Mouse (Mus musculus): Measurements from ENCODE around the gene Ptgds. TPM values are rescaled to one million over a fixed set of nuclear protein-coding genes. Genes with fewer than 3 reads are reported as not detected.

The Ptgds gene
- total RNA-seq (2015; ENCODE audit: low replicate concordance) (not detected in 2 replicates), total RNA-seq (2017; ENCODE audit: low replicate concordance) (not detected in 2 replicates)

DNA sequence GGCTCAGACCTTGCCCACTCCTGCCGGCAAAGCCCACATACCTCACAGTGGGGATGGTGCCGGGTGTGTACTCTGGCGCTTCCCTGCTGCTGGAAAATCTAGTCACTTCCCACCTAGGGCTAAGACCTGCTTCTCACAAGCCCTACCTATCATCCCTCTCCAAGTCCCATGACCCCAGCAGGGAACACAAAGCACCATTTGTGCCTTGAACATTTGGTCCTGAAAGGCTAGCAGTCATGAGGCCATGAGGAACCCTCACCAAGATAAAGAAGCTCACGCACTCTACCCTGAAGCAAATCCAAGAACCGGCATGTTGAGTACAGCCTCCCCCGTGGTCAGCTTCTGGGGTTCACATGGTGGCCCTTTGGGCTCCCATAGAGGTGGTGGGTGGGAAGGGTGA, at the start of gene Ptgds:
Gene Ptgds, minus strand, starts transcription at position 78 of the 400 bp plus-strand sequence.
- no peak for ATAC-seq (replicated peaks; ENCODE audit: low FRiP score, poor library complexity, severe bottlenecking)

DNA sequence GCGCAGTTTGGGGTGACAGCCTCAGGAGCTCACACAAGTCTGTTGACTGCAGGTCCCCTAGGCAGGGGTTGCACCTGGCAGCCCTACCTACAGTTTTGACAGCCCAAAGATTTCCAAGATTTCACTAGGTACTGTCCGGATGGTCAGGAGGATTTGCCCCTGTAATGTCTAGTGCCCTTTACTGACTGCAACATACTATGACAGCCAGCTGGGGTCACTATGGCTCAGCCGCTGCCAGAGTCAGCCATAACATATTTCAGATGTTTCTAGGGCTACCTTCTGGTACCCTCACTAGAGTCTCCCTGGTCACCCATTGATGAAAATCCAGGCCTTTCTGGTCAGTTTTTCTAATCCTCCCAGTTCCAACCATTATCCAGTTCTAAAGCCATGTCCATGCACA, 40.1 kb upstream of the Ptgds start:
- ATAC-seq (replicated peaks; ENCODE audit: low FRiP score, poor library complexity, severe bottlenecking): no peak

DNA sequence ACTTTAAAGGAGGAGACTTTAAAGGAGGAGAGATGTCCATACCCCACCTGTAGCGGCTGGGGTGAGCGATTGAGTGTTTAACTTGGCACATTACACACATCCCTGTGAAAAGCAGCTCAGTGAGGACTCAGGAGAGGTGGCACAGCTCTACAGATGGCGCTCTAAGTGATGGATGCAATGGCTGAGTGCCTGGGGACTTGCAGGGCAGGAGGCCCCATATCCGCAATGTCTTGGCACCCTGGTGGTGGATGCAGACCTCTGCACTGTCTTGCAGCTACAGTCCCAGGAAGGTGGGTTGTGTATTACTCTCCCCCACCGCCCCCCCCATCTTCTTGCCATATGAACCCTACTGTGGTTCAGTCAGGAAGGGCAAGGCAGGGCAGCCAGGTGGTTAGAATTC, 37.1 kb upstream of the Ptgds start:
- no peak for ATAC-seq (replicated peaks; ENCODE audit: low FRiP score, poor library complexity, severe bottlenecking)

DNA sequence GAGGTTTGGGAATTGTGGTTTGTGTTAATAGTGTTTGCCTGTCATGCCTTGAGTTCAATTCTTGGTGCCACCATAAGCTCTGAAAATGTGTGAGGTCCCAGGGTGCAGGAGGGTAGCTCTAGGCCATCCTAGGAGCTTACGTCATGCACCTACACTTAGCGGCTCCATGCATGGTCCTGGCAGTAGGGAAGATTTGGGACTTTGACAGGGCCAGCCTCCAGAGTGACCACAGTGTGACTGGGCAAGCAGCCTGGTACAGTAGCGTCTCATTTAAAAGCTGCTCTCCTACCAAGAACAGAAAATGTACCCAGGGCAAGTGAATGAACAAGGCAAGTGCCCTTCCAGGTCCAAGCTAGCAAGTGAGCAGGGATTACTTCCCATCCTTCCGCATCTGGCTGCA, 36.0 kb upstream of the Ptgds start:
- ATAC-seq (replicated peaks; ENCODE audit: low FRiP score, poor library complexity, severe bottlenecking): no peak

DNA sequence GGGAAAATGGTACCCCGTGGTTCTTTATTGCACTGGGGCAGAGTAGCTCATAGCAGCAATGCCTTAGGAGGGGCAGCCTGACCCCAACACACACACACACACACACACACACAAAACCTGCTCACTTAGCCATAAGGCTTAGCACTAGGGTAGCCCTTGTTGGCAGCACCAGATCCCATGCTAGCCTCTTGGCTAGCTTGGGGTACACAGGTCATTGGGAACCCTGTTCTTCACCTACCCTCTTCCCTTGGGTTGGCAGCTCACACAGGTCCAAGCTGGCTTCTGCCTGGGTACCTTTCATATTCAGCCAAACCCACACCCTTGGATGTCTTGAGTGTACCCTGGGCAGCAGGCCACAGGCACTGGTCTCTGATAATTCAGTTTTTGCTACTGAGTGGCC, 35.2 kb upstream of the Ptgds start:
- no peak for ATAC-seq (replicated peaks; ENCODE audit: low FRiP score, poor library complexity, severe bottlenecking)

DNA sequence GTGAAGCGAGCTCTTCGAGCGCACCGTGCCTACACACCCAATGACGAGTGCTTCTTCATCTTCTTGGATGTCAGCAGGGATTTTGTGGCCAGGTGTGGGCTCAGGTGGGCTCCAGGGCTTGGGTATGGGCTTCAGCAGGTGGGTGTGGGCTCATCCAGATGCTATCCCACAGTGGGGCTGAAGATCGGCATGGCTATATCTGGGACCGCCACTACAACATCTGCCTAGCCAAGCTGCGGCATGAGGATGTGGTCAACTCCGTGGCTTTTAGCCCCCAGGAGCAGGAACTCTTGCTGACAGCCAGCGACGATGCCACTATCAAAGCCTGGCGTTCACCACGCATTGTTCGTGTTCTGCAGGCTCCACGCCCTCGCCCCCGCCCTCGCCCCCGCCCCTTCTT, 34.7 kb upstream of the Ptgds start:
- no peak for ATAC-seq (replicated peaks; ENCODE audit: low FRiP score, poor library complexity, severe bottlenecking)

DNA sequence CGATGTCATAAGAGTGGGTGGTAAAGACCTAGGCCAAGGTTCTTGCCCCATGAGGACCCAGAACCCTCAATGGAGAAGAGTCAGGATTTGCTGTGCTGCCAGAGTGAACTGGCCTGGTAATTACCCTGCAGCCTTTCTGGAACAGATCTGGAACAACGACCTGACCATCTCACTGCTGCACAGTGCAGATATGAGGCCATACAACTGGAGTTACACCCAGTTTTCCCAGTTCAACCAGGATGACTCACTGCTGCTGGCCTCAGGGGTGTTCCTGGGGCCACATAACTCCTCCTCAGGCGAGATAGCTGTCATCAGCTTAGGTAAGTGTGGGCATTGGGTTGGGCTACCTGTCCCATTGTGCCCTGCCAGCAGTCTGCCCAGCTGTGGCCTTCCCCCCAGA, 32.9 kb upstream of the Ptgds start:
- ATAC-seq (replicated peaks; ENCODE audit: low FRiP score, poor library complexity, severe bottlenecking): no peak

DNA sequence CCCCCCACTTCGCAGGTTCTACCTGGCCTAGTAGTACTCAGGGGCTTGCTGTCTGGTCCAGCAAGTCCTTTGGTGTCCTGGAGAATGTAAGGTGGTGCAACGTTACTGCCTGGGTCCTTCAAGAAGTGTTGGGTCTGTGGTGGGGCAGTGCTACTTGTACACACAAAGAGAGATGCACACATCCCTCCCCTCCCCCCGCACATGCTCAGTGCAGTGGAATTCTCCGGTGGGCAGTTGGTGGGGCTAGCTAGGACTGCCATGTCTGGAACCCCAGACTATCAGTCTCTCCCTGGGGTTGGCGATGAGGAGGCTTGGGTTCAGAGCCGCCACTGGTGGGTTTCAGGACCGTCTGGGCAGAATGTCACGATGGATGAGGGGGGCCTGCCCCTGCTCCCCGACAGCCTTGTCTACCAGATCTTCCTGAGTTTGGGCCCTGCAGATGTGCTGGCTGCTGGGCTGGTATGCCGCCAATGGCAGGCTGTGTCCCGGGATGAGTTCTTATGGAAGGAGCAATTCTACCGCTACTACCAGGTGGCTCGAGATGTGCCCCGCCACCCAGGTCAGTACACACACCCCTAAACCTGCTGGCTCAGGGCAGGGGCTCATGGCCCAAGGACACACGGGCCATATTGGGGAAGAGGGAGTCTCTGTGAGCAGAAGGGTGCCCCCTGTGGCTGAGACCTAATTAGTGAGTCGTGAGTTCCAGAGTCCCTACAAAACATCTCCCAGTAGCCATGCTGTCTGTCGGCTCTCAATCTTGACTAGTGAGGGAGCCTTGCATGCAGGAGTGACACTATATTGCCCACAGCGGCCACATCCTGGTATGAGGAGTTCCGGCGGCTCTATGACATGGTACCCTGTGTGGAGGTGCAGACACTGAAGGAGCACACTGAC, 32.0 kb upstream of the Ptgds start, which contains the start of gene C8g:
Gene C8g, minus strand, starts transcription at position 127 of the 894 bp plus-strand sequence.
- no peak for ATAC-seq (replicated peaks; ENCODE audit: low FRiP score, poor library complexity, severe bottlenecking)

DNA sequence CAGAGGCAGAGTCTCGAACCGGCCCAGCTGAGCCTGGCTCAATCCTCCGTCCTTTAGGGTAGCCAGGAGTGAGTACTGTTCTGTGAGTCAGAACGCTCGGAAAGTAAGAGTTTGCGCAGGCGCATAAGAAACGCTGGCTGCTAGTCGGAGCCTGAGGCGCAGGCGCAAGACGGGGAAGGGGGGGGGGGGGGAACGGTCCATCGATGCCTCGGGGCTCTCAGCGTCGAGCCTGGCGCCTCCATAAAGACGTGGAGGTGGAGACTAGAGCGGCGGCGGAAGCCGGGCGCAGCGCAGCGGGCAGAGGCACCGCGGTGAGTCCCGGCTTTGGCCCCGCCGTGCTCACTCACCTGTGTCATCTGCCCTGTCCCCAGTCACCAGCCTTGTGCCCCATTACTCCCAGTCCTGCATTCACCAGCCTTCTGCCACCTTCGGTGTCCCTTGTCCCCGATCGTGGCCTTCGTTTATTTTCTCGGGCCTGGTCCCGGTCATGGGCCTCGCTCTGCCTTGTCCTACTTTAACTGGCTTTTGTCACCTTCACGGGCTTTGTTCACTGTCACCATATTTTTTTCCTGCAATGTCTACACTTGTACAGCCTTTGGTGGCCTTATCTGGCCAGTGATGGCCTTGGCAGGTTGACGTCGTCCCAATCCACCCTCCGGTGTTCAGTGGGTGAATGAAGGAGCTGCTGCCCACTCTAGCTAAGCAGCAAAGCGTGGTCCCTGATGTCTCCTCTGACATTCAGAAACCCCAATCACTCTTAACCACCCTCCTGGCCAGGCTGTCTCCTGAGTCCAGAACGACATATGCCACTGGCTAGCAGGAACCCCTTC, 30.9 kb upstream of the Ptgds start, which contains the start of gene Fbxw5:
Gene Fbxw5, plus strand, starts transcription at position 175 of the 830 bp plus-strand sequence.
- ATAC-seq (replicated peaks; ENCODE audit: low FRiP score, poor library complexity, severe bottlenecking): peak; percentile 79

DNA sequence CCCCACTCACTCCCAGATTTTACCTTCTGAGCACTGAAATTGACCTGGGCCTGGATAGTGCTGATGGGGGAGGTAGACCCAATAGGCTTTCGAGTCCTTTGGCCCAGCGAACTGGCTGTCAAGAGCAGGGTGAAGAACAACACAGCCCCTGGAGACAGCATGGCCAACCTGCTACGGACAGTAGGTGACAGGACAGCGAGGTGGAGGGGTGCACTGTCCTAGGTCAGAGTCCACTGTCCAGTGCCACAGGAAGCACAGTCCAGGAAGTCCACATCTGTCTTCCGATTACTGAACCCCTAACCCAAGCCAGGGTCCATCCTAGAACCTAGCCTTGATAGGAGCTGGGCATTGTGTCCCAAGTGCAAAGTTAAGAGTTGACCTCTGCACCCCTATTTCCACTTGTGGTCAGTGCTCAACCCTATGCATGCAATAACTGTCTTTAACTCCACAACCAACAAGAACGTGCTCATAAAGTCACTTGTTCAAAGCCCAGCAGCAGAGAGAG, 30.3 kb upstream of the Ptgds start:
- ATAC-seq (replicated peaks; ENCODE audit: low FRiP score, poor library complexity, severe bottlenecking): no peak

DNA sequence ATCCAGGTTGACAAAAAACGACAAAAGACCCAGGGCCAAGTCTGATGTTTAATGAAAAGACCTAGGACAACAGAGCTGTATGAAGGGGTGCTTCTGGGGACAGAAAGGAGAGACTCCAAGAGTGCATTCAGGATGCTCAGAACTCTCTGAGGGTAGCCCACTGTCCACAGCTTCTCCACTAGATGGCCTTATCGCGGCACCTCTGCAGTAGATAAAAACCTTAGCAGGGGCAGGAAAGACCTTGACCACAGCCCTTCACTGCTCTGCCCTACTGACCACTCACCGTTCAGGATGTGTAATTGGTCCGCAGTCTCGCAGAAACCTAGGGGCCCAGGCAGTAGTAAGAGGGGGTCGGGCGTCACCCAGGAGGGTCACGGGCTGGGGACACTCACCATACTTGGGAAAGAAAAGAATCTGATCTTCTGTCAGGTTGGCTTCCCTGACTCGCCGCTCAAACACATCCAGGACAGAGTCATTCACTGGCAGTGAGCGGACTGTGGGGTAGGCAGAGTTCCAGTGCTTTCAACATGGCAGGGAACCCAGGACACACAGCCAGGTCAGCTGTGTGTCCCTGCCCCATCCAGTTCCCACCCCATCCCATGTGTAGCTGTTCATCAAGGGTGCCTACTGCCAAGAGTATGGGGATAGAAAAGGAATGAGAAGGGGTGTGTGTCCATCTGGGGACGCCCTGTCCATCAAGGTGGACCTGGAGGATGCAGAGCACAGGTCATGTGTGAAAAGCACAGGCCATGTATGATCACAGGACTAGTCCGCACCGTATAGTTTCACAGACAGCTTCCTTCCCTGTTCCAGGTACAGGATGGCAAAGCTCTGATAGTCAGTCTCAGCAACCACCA, 29.0 kb upstream of the Ptgds start:
- ATAC-seq (replicated peaks; ENCODE audit: low FRiP score, poor library complexity, severe bottlenecking): no peak

DNA sequence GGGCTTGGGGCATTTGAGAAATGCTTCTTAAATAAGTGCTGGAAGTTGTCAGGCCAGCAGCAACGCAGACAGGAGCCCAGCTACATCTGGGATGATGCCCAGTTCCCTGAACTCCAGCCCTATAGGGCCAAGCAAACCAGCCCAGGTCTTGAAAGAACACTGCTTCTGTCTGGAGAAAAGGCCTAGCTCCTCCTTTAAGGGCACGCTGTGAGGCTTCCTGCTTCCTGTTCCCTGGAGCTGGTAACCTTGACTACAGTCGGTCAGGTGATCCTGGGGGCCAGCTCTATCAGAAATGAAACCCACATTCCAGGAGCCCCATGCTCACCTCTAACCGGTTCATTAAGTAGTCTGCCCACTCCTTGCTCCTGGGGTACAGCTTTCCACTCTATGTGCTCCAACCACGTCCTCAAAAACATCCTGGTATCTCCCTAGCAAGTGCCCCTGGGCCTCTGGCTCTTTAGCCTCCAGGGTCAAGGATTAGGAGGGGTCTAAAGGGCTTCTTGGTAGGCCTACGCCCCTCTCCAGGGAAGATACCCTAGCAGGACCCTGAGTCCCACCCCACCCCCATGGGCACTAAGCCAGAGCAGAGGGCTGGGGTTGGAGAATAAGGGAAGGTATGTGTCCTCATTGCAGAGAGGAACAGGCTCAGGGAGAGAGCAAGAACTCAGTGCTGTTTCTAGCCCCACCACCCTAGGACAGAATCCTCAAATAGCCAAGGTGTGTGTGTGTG, 28.2 kb upstream of the Ptgds start:
- no peak for ATAC-seq (replicated peaks; ENCODE audit: low FRiP score, poor library complexity, severe bottlenecking)

DNA sequence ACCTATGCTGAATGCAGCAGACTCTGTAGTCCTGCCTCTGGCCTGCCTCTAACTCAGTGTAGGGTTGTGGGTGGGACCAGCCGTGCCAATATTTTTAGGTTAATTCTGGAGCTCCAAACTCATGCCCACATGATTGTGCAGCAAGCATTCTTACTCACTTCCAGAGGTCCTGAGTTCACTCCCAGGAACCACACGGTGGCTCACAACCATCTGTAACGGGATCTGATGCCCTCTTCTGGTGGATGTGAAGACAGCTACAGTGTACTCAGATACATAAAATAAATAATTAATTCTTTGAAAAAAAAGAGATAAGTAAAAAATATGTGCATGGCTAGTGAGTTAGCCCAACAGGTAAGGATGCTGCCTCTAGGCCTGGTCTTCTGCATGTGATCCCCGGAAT, 26.6 kb upstream of the Ptgds start:
- ATAC-seq (replicated peaks; ENCODE audit: low FRiP score, poor library complexity, severe bottlenecking): no peak

DNA sequence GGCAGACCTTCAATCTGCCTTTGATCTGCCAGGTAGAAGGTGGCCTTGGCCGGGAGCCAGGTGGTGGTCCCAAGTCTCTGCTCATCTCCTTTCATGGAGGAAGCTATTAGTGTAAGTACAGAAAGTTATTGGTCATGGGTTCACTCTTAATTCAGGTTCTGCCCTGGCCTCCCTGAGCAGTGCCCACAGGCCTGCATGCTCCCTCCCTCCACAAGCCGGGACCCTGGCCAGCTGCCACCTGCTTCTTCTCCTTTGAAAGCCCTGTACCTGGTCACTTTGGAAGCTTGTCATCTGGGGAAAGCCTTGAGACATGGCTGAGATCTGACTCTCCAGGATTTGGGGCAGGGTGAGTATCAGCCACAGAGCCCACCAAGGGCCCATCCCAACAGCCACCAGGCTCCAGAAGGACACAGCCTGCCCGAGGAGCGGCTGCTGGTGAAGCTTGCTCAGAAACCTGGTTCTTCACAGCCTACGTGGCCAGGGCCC, 23.7 kb upstream of the Ptgds start, which contains the start of gene Lcn12:
Gene Lcn12, minus strand, starts transcription at position 436 of the 486 bp plus-strand sequence.
- no peak for ATAC-seq (replicated peaks; ENCODE audit: low FRiP score, poor library complexity, severe bottlenecking)

DNA sequence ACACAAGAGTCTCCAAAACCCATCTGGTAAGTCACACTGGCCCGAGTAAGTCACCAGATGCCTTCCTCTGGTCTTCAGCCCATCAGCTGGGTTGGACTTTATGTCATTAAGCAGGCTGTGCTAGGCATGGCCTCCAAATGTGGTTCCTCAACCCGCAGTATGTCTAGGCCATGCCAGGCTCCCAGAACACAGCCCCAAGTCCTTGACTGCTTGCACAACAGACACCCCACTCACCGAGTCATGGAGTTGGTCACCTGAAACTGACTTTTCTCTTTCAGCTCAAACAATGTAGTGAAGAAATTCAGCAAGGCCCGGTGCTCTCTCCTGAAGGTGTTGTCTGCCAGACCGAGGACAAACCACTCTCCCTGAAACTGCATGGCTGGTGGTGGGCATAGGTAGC, 23.1 kb upstream of the Ptgds start:
- ATAC-seq (replicated peaks; ENCODE audit: low FRiP score, poor library complexity, severe bottlenecking): no peak

DNA sequence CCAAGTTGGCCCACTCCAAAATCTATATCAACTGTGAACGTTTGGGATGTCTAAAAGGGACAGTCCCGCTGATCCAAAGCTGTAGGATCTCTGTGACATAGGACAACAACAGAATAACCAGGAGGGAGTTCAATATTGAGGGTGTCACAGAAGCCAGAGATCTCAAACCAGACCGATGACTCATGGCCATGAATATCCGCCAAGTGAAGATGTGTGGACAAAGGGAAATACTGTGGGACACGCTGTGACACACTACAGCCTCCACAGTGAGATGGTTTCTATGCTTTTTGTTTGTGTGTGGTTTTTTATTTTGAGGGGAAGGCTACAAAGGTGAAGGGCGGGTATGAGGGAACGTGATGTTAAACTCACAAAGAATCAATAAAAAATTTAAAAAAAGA, 18.8 kb upstream of the Ptgds start:
- ATAC-seq (replicated peaks; ENCODE audit: low FRiP score, poor library complexity, severe bottlenecking): no peak

DNA sequence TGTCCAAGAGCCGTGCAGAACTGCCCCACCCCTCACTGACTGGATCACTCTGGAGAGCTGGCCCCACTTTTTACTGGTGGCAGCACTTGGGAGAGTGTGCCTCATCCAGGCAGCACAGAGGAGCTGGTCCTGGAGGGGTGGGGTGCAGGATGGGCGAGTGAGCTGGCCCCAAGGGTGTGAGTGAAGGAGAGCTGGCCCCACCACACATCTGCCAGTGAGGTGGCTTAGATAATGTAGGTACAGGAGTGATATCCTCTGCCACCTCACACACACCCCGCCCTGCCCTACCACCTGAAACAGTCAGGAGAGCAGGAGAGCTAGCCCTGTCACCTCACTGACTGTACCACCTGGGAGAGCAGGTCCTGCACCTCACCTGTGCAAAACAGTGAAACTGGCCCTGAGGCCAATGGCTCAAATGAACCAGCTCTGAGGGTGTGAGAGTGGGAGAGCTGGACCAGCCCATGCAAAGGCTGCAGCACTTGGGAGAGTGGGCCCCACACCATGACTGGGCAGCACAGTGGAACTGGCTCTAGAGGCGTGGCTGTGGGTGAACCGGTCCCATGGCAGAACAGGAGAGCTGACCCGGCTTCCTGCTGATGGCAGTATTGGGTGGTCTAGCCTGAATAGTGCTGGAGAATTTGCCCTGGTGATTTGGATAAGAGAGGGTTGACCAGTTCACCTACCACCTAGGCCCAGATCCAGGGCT, 18.3 kb upstream of the Ptgds start:
- peak; percentile 30; the same call in 1 of the 2 replicates for ATAC-seq (replicated peaks; ENCODE audit: low FRiP score, poor library complexity, severe bottlenecking)

All from erythroid progenitor cell, adult 5-6 weeks (primary cell).